Mouse (Mus musculus): ENCODE data around the gene Prkch.

DNA sequence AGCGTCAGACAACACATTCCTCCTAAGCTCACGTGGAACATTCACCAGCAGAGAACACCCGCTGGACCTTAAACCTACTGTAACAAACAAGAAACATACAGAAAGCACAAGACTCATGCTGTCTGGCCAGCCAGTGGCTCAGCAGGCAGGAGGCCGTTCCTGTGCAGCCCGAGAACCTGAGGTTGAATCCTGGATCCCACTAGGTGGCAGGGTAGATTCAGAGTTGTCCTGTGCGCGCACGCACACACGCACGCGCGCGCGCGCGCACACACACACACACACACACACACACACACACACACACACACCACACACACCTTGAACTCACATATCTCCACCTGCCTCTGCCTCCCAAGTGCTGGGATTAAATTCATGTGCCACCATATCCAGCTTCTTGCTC lies 110.5 kb downstream of the Prkch start:
- TF ChIP-seq CTCF (IDR thresholded peaks at IDR 0.05; ENCODE audit: low read depth, low read length) (no peak), POLR2A (IDR thresholded peaks at IDR 0.05; ENCODE audit: borderline replicate concordance, low read depth, low read length) (no peak)
